Mouse (Mus musculus) brain, embryonic 14.5 days (tissue): Measurements from ENCODE around the gene Cd47.

ENCODE experiments used
- CTCF ChIP-seq: fragments of 200-500 bp; IDR thresholded peaks from 2 replicates; pipeline ENCODE4 v1.5.1; 2012; ENCODE audit warnings: inconsistent platforms, mild to moderate bottlenecking, moderate library complexity, borderline replicate concordance; ENCODE audit not compliant: insufficient read depth, insufficient read length; ENCODE audit errors: extremely low read depth
- POLR2A ChIP-seq: fragments of 200-500 bp; IDR thresholded peaks from 2 replicates; pipeline ENCODE4 v1.6.1; 2012; ENCODE audit warnings: mild to moderate bottlenecking, inconsistent platforms, borderline replicate concordance; ENCODE audit not compliant: poor library complexity, insufficient read depth, insufficient read length, severe bottlenecking; ENCODE audit errors: extremely low read depth

DNA sequence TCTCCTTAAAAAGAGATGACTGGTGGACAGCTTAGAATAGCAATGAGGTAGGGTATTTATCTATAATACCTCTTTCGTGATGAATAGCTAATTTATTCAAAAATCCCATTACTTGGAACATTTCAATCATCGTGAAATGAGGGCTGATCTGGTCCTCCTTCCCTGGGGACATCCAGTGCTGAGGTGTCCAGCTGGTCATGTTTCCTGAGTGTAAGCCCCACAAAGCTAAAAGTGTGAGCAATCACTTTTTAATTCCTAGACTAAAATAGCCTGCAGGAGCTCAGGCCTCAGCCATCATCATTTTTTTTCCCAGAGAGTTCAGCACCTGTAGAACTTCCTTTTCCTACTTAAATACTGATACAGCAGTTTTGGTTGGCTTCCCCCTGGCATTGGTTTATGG is 150.0 kb downstream of the Cd47 start:
- TF ChIP-seq POLR2A = no peak
- TF ChIP-seq CTCF = no peak
